ENCODE assay signal across 23 mouse cellular contexts in genomic region chr15:8189563-8189962, GRCm38 (mm10).
"Had no signal": no experiment of that assay in that cellular context is flagged by ENCODE, and none has a peak within 500 bp of the region (broad histone marks: within the 10 kb centered on the region; RNA-seq: fewer than 3 reads in every experiment).

No protein-coding gene starts in this region.

- H3K27ac ChIP-seq: heart, adult 2 months; hindbrain, embryonic 10.5 days; hindbrain, embryonic 12.5 days; hindbrain, embryonic 14.5 days; intestine, embryonic 15.5 days; limb, embryonic 13.5 days; limb, embryonic 15.5 days; liver, embryonic 12.5 days; liver, embryonic 14.5 days had no signal

- H3K4me3 ChIP-seq: heart, adult 2 months; heart, embryonic 12.5 days; hindbrain, embryonic 10.5 days; hindbrain, embryonic 12.5 days; intestine, embryonic 15.5 days; limb, embryonic 13.5 days; limb, embryonic 15.5 days; liver, embryonic 12.5 days had no signal

- H3K27me3 ChIP-seq: heart, embryonic 12.5 days; hindbrain, embryonic 12.5 days; intestine, embryonic 15.5 days; limb, embryonic 13.5 days; limb, embryonic 15.5 days; liver, embryonic 12.5 days had no signal

- H3K4me1 ChIP-seq: heart, embryonic 12.5 days; hindbrain, embryonic 10.5 days; hindbrain, embryonic 12.5 days; intestine, embryonic 15.5 days; limb, embryonic 13.5 days; limb, embryonic 15.5 days had no signal

- H3K9me3 ChIP-seq: heart, embryonic 12.5 days; hindbrain, embryonic 10.5 days; hindbrain, embryonic 12.5 days; intestine, embryonic 15.5 days; limb, embryonic 13.5 days; limb, embryonic 15.5 days; liver, embryonic 12.5 days had no signal

- DNase-seq: gastrocnemius, postnatal 14 days; gastrocnemius, postnatal 36 days; heart, adult 11 months; heart, adult 2 months; heart, postnatal 10 days; heart, postnatal 4 days; kidney, adult 18-20 months; kidney, adult 8-10 months; kidney, postnatal 10 days; kidney, postnatal 25 days; kidney, postnatal 4 days; layer of hippocampus, adult 9-11 months; layer of hippocampus, postnatal 36 days; left cerebral cortex, postnatal 4 days had no signal
